Mouse (Mus musculus) liver, postnatal 0 days (tissue): ENCODE measurements around the gene Gm49450. TPM values are rescaled to one million over a fixed set of nuclear protein-coding genes. Genes with fewer than 3 reads are reported as not detected.
"Not testable (repeated sequence)": the region's sequence is repeated elsewhere in the genome, so short reads cannot be mapped to it uniquely, and the experiment has no call there.

Experiments used
- ATAC-seq: fragments of 200-750 bp; cut with Nextera tagmentation; 2 replicates; pipeline ENCODE4 v1.8.0; 2017; ENCODE audit warnings: mild to moderate bottlenecking, moderate library complexity
- DNase-seq: peaks from one replicate; pipeline ENCODE4 v3.0.0-alpha.2; 2016
- H3K27ac ChIP-seq: fragments of 300-500 bp; sonication (generic); 2 replicates; pipeline ENCODE4 v1.5.1; 2014; ENCODE audit warnings: antibody characterized with exemption, moderate library complexity, mild to moderate bottlenecking, low read depth
- H3K27me3 ChIP-seq: fragments of 300-500 bp; sonication (generic); 2 replicates; pipeline ENCODE4 v1.6.1; 2014; ENCODE audit warnings: low read length, control low read depth, mixed read lengths; ENCODE audit not compliant: insufficient read depth
- H3K36me3 ChIP-seq: fragments of 300-500 bp; sonication (generic); replicated peaks from 2 replicates; pipeline ENCODE4 v1.6.1; 2014; ENCODE audit warnings: mild to moderate bottlenecking, control low read depth, low read length, moderate library complexity, mixed read lengths; ENCODE audit not compliant: insufficient read depth
- H3K4me1 ChIP-seq: fragments of 300-500 bp; sonication (generic); 2 replicates; pipeline ENCODE4 v1.6.1; 2014; ENCODE audit warnings: antibody characterized with exemption, mild to moderate bottlenecking, control low read depth; ENCODE audit not compliant: insufficient read depth
- H3K4me2 ChIP-seq: fragments of 300-500 bp; sonication (generic); 2 replicates; pipeline ENCODE4 v1.6.1; 2014; ENCODE audit warnings: low read depth, mild to moderate bottlenecking, low read length, moderate library complexity, mixed read lengths
- H3K4me3 ChIP-seq: fragments of 300-500 bp; sonication (generic); 2 replicates; pipeline ENCODE4 v1.5.1; 2014; ENCODE audit warnings: low read depth, low read length
- H3K9ac ChIP-seq: fragments of 300-500 bp; sonication (generic); replicated peaks from 2 replicates; pipeline ENCODE4 v1.6.1; 2014; ENCODE audit warnings: mild to moderate bottlenecking, moderate library complexity
- H3K9me3 ChIP-seq: fragments of 300-500 bp; sonication (generic); 2 replicates; pipeline ENCODE4 v1.6.1; 2016; ENCODE audit warnings: mild to moderate bottlenecking, control low read depth, low read length, mixed read lengths
- CTCF ChIP-seq: sonication (generic); IDR thresholded peaks from 2 replicates; pipeline ENCODE4 v1.5.1; 2016; ENCODE audit warnings: antibody characterized with exemption, low read depth
- EP300 ChIP-seq: IDR thresholded peaks from 2 replicates; pipeline ENCODE4 v1.6.1; 2016; ENCODE audit warnings: antibody characterized with exemption, low read depth, mild to moderate bottlenecking
- WGBS: fragments of 180-500 bp; shearing (Covaris S2); extraction: QIAGEN DNeasy Blood & Tissue Kit; methylation state at CpG from one replicate; pipeline ENCODE4 v1.1.7; 2014; ENCODE audit not compliant: insufficient replicate concordance; 5-methylcytosine and 5-hydroxymethylcytosine counted together
- polyA plus RNA-seq: library from polyadenylated mRNA; unstranded; fragments of >200 nt; fragmentation: Nextera tagmentation; extraction: Ambion mirVana; gene quantifications from 2 replicates; pipeline ENCODE4 v1.2.1, GENCODE M21; 2015

Gm49450 gene
- polyA plus RNA-seq, 1 experiment from 2014 or later, result not detected

- Histone ChIP-seq H3K27me3 (no peaks in the 10 kb centered on the region), H3K9ac (no peak overlapping the region), H3K36me3 (peaks cover 10% of the 10 kb centered on the region), H3K4me2 (no peak overlapping the region), H3K9me3 (no peaks in the 10 kb centered on the region), H3K4me3 (no peak overlapping the region), H3K27ac (no peak overlapping the region), H3K4me1 (peaks cover 10% of the 10 kb centered on the region)
- DNase-seq, result peak; percentile 63
- ATAC-seq, result peak; percentile 67
- WGBS, result 18% methylated on average over 13 of the region's 13 CpGs
- no peak for TF ChIP-seq EP300
- peak; percentile 76 for TF ChIP-seq CTCF
These were observed 24.6 kb downstream of the Gm49450 start for GRCm38 (mm10) chr15:98928598-98929240.

DNA sequence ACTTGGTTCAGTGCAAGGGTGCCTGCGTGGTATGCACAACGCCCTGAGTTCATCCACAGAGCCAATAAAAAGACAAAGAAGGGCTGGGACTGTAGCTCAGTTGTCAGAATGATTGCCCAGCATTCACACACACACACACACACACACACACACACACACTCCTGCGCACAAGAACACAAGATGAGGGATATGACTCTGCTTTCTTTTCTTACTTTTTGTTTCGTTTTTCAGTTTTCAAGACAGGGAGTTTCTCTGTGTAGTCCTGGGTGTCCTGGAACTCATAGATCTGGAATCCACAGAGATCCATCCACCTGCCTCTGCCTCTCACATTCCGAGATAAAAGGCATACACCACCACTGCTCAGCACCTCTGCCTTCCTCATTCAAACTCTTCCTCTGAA is 25.8 kb downstream of the Gm49450 start:
- Histone ChIP-seq H3K36me3 (peaks cover 6% of the 10 kb centered on the region), H3K4me1 (peaks cover 7% of the 10 kb centered on the region; the same call in 1 of the 2 replicates), H3K9ac (no peak overlapping the region), H3K9me3 (no peaks in the 10 kb centered on the region), H3K4me2 (no peak overlapping the region), H3K27ac (no peak overlapping the region), H3K4me3 (no peak overlapping the region), H3K27me3 (no peaks in the 10 kb centered on the region)
- TF ChIP-seq EP300, result no peak
- no peak for TF ChIP-seq CTCF
- 79% methylated on average over 5 of the region's 5 CpGs for WGBS
- ATAC-seq (no peak), DNase-seq (no peak)

- H3K27ac ChIP-seq, result no peak overlapping the region; the same call in 1 of the 2 replicates
- peak; percentile 31 for ATAC-seq
These were observed 28.7 kb downstream of the Gm49450 start for GRCm38 (mm10) chr15:98924682-98925081.

DNA sequence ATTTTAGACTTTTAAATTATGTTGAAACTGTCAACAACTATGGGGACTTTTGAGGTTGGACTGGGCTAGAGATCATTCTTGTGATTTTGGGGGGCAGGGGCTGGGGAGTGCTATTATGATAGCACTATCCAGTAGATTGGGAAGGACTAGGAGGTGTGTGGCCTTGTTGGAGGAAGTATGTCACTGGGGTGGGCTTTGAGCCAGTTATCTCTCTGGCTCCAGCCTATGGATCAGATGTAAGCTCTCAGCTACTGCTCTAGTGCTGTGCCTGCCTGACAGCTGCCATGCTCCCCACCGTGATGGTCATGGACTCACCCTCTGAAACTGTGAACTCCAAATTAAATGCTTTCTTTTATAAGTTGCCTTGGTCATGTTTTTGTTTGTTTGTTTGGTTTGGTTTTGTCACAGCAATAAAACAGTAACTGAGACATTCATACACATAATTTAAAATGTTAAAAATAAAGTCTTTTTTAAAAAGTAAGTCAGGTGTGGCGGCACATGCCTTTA is 30.3 kb downstream of the Gm49450 start:
- no peaks in the 10 kb centered on the region for H3K9me3 ChIP-seq
- no peak for TF ChIP-seq CTCF
- no peak for TF ChIP-seq EP300
- H3K27ac ChIP-seq, result peak overlapping the region; percentile 32
- DNase-seq (no peak), ATAC-seq (no peak)
- peaks cover 2% of the 10 kb centered on the region for H3K4me1 ChIP-seq
- H3K9ac ChIP-seq, result no peak overlapping the region
- 71% methylated on average over 2 of the region's 2 CpGs for WGBS
- H3K4me2 ChIP-seq, result no peak overlapping the region
- no peak overlapping the region for H3K4me3 ChIP-seq
- H3K27me3 ChIP-seq, result no peaks in the 10 kb centered on the region
- no peaks in the 10 kb centered on the region for H3K36me3 ChIP-seq

More at GRCm38 (mm10) chr15:98924682-98925081, 28.7 kb downstream of the Gm49450 start:
- Histone ChIP-seq H3K9ac (no peak overlapping the region), H3K9me3 (no peaks in the 10 kb centered on the region), H3K27me3 (no peaks in the 10 kb centered on the region), H3K4me1 (peaks cover 7% of the 10 kb centered on the region), H3K4me2 (no peak overlapping the region), H3K36me3 (no peaks in the 10 kb centered on the region), H3K4me3 (no peak overlapping the region)
- TF ChIP-seq CTCF (no peak), EP300 (no peak)
- 49% methylated on average over 3 of the region's 3 CpGs for WGBS
- DNase-seq, result no peak

- Histone ChIP-seq H3K9me3 (no peaks in the 10 kb centered on the region), H3K36me3 (no peaks in the 10 kb centered on the region), H3K4me3 (no peak overlapping the region), H3K27me3 (no peaks in the 10 kb centered on the region), H3K27ac (peak overlapping the region; percentile 32), H3K4me1 (peaks cover 2% of the 10 kb centered on the region), H3K9ac (no peak overlapping the region), H3K4me2 (no peak overlapping the region)
- no peak for TF ChIP-seq CTCF
- no peak for TF ChIP-seq EP300
- DNase-seq, result no peak
- no peak for ATAC-seq
- WGBS, result 34% methylated on average over 3 of the region's 3 CpGs
These were observed 30.8 kb downstream of the Gm49450 start for GRCm38 (mm10) chr15:98922581-98922980.

GRCm38 (mm10) chr15:98921510-98921909 is 31.8 kb downstream of the Gm49450 start:
- Histone ChIP-seq H3K9ac (no peak overlapping the region), H3K4me1 (peaks cover 6% of the 10 kb centered on the region), H3K4me2 (no peak overlapping the region), H3K27ac (no peak overlapping the region), H3K36me3 (no peaks in the 10 kb centered on the region), H3K4me3 (no peak overlapping the region), H3K27me3 (no peaks in the 10 kb centered on the region), H3K9me3 (no peaks in the 10 kb centered on the region)
- TF ChIP-seq CTCF, result no peak
- no peak for TF ChIP-seq EP300
- no peak for ATAC-seq
- WGBS, result 87% methylated on average over 5 of the region's 5 CpGs
- no peak for DNase-seq

- Histone ChIP-seq H3K4me2 (peak overlapping the region; percentile 97), H3K4me3 (peak overlapping the region; percentile 97), H3K4me1 (peaks cover 18% of the 10 kb centered on the region), H3K9ac (peak overlapping the region; percentile 17), H3K27ac (peak overlapping the region; percentile 98)
- WGBS, result 16% methylated on average over 8 of the region's 8 CpGs
- H3K36me3 ChIP-seq, H3K27me3 ChIP-seq, H3K9me3 ChIP-seq, DNase-seq, ATAC-seq: not testable (repeated sequence)
These were observed 34.9 kb downstream of the Gm49450 start for GRCm38 (mm10) chr15:98918499-98918895.
